Mouse (Mus musculus): ENCODE results near the gene Kcnj8.
"Not testable (repeated sequence)": the region's sequence is repeated elsewhere in the genome, so short reads cannot be mapped to it uniquely, and the experiment has no call there.

Kcnj8 gene

DNA sequence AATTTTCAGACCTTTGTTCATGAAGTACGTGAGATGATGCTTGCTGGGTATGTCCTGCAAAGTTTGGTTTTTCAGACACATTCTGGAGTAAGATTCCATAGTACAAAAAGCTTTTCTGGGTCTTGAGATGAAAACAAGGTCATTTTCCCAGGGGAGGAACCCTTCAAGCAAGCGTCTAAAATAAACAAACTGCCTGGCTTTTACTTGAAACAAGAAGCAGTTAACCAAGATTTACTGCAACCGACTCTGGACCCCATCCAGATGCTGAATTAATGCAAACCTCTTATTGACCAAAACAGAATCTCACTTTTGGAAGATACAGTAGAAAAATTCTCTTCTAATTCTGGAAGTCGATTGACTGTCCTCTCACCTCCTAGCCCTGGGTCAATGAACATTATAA is 20.5 kb downstream of the Kcnj8 start:
- no peak for DNase-seq (ENCODE audit: low read depth, low spot score)

DNA sequence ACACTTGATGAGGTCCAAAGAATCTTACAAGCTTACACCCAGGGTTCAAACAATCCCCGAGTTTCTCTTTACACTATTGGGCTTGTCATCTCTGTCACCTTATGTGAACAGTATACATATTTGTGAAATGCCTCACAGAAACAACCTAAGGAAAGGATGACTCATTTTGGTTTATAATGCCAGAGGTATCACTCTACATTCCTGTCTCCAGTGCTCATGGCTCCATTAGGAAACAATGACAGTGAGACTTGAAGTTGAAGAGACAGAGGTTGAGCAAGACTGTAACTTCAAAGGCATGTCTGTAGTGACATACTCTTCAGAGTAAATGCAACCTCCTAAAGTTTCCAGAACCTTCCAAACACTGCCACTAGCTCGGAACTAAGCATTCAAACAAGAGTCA is 23.0 kb downstream of the Kcnj8 start:
- DNase-seq (ENCODE audit: low read depth, low spot score), result no peak

- DNase-seq (ENCODE audit: low read depth, low spot score), result no peak
These were observed 26.3 kb downstream of the Kcnj8 start for GRCm38 (mm10) chr6:142545132-142545531.

- DNase-seq (ENCODE audit: low read depth, low spot score), result no peak
These were observed 27.8 kb downstream of the Kcnj8 start for GRCm38 (mm10) chr6:142543648-142544047.

DNA sequence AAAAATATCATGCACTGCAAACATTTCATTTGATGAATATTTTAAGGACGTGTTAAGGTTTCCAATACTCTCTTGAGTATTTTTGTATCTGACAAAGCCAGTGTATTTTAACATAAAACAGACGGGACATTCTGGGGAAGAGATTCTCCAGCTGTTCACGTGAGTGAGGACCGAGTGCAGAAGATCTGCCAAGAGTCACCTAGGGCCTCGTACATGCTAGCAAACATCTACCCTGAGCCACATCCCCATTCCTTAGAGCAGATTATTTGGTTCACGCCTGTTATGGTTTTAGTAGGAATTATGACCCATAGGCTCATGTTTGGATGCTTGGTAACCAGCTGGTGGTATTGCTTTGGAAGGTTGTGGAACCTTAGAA is 28.6 kb downstream of the Kcnj8 start:
- no peak for DNase-seq (ENCODE audit: low read depth, low spot score)

DNA sequence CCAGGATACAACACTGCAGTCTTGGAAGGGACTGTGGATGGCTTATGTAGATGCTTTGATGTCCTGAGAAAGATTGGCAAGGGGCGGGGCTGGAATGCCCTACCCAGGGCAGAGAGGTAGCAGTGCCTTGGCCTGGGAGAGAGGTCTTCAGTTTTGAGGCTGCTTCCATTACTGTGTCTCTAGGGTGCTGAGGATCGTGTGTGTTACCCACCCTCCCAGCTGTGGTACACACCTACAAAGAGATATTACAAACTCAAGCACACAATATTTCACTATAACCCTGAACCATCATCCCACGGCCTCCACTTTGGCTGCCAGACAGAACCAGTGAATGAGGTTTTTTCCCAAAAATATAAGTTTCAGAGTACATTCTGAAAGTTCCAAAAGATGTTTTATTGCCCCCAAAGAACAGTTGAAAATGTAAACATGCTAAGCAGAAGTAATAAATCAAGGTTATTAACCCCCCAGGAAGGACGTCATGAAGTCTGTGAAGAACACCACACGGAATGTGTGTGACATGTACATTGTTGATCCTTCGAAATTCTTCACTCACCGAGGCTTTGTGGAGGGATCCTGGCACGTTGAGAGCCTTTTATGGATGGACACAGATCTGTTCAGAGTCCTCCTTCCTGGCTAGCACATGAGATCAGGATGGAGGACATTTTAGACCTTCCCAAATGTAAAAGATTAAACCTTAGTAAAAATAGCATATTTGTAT is 29.2 kb downstream of the Kcnj8 start:
- DNase-seq (ENCODE audit: low read depth, low spot score), result no peak

GRCm38 (mm10) chr6:142540561-142541160 is 30.8 kb downstream of the Kcnj8 start:
- DNase-seq (ENCODE audit: low read depth, low spot score), result no peak

GRCm38 (mm10) chr6:142540131-142540530 is 31.3 kb downstream of the Kcnj8 start:
- DNase-seq (ENCODE audit: low read depth, low spot score), result no peak

DNA sequence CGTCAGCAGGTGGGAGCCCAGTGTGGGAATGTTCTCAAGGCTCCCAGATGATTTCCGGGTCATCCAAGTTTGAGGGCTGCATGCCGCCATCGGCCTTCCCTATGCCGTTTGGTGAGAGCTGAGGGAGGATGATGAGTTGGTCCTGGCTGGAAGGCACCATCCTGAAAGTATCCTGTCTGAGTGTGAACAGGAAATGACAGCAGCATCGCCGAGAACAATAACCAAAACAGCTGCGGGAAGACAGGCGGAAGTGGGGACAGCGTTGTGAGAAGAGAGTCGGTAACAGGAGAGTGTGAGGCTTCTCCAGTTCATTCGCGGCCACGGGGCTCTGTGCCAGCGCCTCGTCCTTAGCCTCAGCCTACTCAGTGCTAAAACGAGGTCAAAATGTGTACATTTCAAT is 32.9 kb downstream of the Kcnj8 start:
- no peak for DNase-seq (ENCODE audit: low read depth, low spot score)

DNA sequence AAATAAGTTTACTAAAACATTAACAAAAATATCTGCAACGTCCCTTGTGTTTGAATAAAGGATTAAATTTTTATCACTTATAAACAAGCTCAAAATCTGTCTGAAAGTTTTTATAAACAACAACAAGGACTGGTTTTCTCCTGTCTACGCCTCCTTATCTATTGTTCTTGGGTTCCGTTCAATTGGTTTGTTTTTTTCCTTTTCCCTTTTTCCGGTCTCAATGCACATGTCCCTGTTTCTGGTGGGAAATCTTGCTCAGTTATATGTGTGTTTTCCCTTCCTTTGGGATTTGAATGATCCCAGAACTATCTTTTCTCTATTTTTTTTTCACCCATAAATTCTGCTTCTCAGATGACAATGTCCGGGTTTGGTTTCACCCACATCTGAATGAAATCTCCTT is 38.0 kb downstream of the Kcnj8 start:
- no peak for DNase-seq (ENCODE audit: low read depth, low spot score)

GRCm38 (mm10) chr6:142532686-142533085 is 38.7 kb downstream of the Kcnj8 start:
- DNase-seq (ENCODE audit: low read depth, low spot score), result no peak

- no peak for DNase-seq (ENCODE audit: low read depth, low spot score)
These were observed 39.3 kb downstream of the Kcnj8 start for GRCm38 (mm10) chr6:142532141-142532540.

DNA sequence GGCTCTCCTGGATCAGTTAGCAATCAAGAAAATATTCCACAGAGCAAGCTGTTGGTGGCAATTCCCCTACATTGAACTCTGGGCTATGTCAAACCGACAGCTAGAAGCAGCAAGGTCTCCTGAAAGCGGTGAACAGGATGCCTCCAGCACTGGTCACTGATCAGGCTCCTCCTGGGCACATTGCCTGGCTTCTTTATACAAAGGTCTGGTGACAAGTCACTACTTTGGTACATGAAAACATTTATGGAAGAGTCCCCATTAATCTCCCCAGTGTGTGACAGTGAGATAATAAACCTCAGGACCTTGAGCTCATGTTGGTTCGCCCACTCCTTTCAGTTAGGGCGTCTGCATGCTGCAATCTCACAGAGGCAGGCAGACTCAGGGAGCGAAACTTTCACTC is 41.0 kb downstream of the Kcnj8 start:
- DNase-seq (ENCODE audit: low read depth, low spot score), result no peak

DNA sequence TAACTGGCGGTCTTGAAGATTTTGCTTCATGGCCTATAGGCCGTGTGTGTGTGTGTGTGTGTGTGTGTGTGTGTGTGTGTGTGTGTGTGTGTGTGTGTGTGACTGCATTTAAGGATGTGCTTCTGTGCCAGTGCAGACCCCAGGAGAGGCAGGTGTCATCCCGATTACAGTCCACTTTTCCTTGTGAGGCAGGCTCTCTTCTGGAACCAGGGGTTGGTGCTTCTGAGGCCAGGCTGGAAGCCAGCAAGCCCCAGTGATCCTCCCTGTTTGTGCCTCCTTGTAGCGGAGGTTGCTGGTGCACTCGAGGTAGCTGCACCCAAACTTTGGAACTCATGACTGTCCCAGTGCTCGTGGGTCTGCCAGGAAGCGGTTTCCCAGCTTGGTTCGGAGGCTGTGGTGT is 41.7 kb downstream of the Kcnj8 start:
- no peak for DNase-seq (ENCODE audit: low read depth, low spot score)

GRCm38 (mm10) chr6:142527931-142528562 is 43.4 kb downstream of the Kcnj8 start:
- DNase-seq (ENCODE audit: low read depth, low spot score), result no peak

DNA sequence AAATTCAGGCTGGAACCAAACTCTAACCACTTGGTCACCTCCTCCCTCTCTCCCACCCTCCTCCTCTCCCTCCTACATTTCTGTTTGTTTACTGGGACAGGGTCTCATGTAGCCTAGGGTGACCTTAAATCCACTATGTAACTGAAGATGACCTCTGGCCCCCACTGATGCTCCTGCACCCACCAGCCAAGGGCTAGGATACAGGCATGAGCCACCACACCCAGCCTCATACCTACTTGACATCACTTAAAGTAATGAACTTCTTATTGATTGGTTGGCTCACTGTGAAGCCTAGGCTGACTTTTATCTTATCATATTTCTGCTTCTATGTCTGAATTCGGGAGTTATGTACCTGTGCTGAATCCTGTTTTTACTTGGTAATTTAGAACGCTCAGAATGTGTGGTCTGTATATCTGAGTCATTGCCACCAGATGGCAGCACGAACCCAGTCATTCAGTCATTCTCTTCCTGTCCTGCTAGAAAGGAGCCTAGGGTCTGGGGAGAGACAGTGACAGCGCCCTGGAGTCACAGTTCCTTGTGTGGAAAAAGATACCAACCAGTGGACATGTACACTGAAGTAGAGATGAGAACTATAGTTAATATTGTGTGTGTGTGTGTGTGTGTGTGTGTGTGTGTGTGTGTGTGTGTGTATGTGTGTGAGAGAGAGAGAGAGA is 46.6 kb downstream of the Kcnj8 start:
- DNase-seq (ENCODE audit: low read depth, low spot score), result peak; percentile 75

DNA sequence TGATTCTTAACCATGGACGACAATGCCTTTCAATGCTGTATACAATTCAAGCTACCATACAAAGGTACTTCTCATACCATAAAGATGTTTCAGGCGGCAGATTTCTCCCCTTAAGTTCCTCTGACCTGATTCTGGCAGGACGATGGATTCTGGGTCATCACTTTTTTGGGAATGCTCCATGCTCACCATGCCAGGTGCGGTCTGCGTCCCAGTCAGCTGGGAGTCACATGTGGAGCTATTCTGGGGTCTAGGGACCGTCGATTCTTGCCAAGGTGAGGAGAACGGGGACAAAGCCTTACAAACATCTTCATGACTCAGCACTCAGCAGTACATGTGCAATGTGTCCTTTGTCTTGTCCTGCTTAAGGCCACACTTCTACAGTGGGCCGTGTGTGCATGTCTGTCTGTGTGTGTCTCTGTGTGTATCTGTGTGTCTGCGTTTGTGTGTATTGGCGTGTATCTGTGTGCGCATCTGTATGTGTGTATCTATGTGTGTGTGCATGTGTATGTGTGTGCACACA is 49.8 kb downstream of the Kcnj8 start:
- peak; percentile 42 for DNase-seq (ENCODE audit: low read depth, low spot score)

DNA sequence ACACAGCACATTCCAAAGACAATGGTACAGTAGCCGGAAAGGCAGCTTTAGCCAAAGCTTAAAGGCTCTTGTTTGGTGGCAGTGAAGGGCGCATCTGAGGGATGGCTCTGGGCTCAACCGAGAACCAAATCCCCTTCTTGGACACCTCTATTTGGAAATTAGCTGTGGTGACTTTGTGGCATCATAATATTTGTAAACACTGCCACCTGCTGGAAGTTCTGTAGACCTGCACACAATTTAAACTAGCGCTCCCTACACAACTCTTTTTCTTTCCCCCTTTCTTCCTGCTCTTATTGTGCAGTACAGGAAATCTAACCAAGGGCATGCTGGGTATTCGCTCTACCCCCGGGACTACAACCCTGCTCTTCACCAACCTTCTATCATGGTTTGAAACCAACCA is 52.3 kb downstream of the Kcnj8 start:
- peak; percentile 61 for DNase-seq (ENCODE audit: low read depth, low spot score)

GRCm38 (mm10) chr6:142515379-142515778 is 56.0 kb downstream of the Kcnj8 start:
- not testable (repeated sequence) for DNase-seq (ENCODE audit: low read depth, low spot score)

- DNase-seq (ENCODE audit: low read depth, low spot score), result peak; percentile 87
These were observed 56.5 kb downstream of the Kcnj8 start for GRCm38 (mm10) chr6:142514912-142515311.
